Mouse (Mus musculus) embryonic facial prominence, embryonic 10.5 days (tissue): ENCODE results near the gene Zfp704. TPM values are rescaled to one million over a fixed set of nuclear protein-coding genes. Genes with fewer than 3 reads are reported as not detected.

Experiments
- DNase-seq: peaks from one replicate; pipeline ENCODE4 v3.0.0-alpha.2; 2017; ENCODE audit warnings: low spot score
- H3K27ac ChIP-seq: fragments of 300-500 bp; sonication (generic); replicated peaks from 2 replicates; pipeline ENCODE4 v1.5.1; 2016; ENCODE audit warnings: mild to moderate bottlenecking
- H3K27me3 ChIP-seq: fragments of 300-500 bp; sonication (generic); replicated peaks from 2 replicates; pipeline ENCODE4 v1.6.1; 2016; ENCODE audit warnings: low read depth, mild to moderate bottlenecking; ENCODE audit not compliant: poor library complexity, severe bottlenecking
- H3K36me3 ChIP-seq: fragments of 300-500 bp; sonication (generic); replicated peaks from 2 replicates; pipeline ENCODE4 v1.6.1; 2016; ENCODE audit warnings: mild to moderate bottlenecking, moderate library complexity
- H3K4me1 ChIP-seq: fragments of 300-500 bp; sonication (generic); 2 replicates; pipeline ENCODE4 v1.6.1; 2016
- H3K4me3 ChIP-seq: fragments of 300-500 bp; sonication (generic); 2 replicates; pipeline ENCODE4 v1.5.1; 2016; ENCODE audit warnings: mild to moderate bottlenecking, moderate library complexity
- H3K9me3 ChIP-seq: fragments of 300-500 bp; sonication (generic); 2 replicates; pipeline ENCODE4 v1.6.1; 2016; ENCODE audit warnings: mild to moderate bottlenecking
- WGBS: fragments of 180-500 bp; shearing (Covaris S2); methylation state at CpG from one replicate; pipeline ENCODE4 v1.1.7; 2016; 5-methylcytosine and 5-hydroxymethylcytosine counted together
- polyA plus RNA-seq: library from polyadenylated mRNA; unstranded; fragments of >200 nt; fragmentation: Nextera tagmentation; extraction: Ambion mirVana; gene quantifications from 2 replicates; pipeline ENCODE4 v1.2.1, GENCODE M21; 2016

Gene Zfp704
- polyA plus RNA-seq, 1 experiment from 2014 or later = 7.4 TPM

DNA sequence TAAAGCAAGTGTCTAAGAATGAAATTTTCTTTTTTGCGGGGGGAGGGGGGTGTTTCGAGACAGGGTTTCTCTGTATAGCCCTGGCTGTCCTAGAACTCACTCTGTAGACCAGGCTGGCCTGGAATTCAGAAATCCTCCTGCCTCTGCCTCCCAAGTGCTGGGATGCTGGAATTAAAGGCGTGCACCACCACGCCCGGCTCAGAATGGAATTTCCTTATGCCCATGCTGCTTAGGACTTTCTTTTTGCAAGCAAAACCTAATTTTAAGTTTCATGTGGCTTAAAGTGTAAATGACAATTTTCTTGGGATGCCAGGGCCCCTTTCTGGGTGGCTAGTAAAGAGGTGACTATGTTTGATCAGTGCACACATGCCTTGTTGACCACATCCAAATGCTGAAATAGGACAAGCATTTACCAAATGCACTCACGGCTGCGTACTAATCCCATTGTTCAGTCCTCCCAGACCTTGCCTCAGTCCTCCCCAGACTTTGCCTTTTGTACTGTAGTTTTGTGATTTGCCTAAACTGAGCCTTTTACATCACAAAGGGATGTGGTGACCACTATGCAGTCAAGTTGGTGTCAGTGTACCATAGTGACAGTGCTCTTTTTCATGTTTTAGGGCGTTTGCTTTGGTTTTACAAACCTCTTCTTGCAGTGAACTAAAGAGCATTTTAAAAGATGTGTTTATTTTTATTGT, 18.3 kb downstream of the Zfp704 start:
- 96% methylated on average over 8 of the region's 8 CpGs for WGBS
- Histone ChIP-seq H3K4me3 (no peak overlapping the region), H3K36me3 (no peaks in the 10 kb centered on the region; the same call in 1 of the 2 replicates), H3K9me3 (0 out of 2 replicates have a peak, but pooled peaks cover 3% of the 10 kb centered on the region), H3K27me3 (no peaks in the 10 kb centered on the region), H3K27ac (no peak overlapping the region), H3K4me1 (peaks cover 20% of the 10 kb centered on the region)
- no peak for DNase-seq

DNA sequence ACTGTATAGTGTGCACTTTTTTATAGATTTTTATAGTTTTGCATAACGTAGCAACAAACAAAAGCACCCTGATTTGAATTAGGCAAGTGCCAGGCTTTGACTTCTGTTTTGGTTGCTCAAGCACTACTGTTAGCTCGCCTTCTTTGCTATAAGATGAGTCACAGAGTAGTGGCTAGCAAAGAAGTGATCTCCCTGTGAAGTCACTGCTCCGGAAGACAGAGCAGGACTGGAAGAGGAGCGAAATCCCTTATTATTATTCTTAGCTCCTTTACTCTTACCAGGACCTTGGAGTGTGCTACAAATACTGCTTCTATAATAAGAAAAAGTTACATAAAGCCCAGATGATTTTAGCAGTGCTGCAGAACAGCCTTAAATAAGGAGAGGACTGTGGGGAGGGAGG, 21.2 kb downstream of the Zfp704 start:
- 92% methylated on average over 4 of the region's 4 CpGs for WGBS
- H3K4me3 ChIP-seq = no peak overlapping the region
- peaks cover 15% of the 10 kb centered on the region for H3K4me1 ChIP-seq
- no peak for DNase-seq
- no peaks in the 10 kb centered on the region; the same call in 1 of the 2 replicates for H3K36me3 ChIP-seq
- H3K9me3 ChIP-seq = 0 out of 2 replicates have a peak, but pooled peaks cover 3% of the 10 kb centered on the region
- no peaks in the 10 kb centered on the region for H3K27me3 ChIP-seq
- H3K27ac ChIP-seq = no peak overlapping the region

DNA sequence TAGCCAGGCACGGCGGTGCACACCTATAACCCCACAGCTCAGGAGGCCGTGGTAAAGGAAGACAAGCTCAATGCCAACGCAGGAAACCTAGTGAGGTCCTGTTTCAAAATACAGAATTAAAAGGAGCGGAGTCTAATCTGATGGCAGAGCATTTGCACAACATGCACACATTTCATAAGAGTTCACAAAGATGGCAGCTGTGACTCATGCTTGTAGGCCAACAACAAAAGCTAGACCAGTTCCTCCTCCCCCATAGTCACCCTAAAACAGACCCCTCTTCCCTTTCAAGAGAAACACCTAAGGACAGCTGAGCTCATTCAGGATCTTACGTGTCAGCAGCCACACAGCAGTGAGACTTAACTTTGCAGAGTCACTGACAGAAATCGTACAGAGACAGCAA, 22.6 kb downstream of the Zfp704 start:
- DNase-seq = no peak
- Histone ChIP-seq H3K4me3 (no peak overlapping the region), H3K9me3 (0 out of 2 replicates have a peak, but pooled peaks cover 3% of the 10 kb centered on the region), H3K4me1 (peaks cover 12% of the 10 kb centered on the region), H3K36me3 (no peaks in the 10 kb centered on the region; the same call in 1 of the 2 replicates), H3K27me3 (no peaks in the 10 kb centered on the region), H3K27ac (no peak overlapping the region)
- 94% methylated on average over 7 of the region's 7 CpGs for WGBS

DNA sequence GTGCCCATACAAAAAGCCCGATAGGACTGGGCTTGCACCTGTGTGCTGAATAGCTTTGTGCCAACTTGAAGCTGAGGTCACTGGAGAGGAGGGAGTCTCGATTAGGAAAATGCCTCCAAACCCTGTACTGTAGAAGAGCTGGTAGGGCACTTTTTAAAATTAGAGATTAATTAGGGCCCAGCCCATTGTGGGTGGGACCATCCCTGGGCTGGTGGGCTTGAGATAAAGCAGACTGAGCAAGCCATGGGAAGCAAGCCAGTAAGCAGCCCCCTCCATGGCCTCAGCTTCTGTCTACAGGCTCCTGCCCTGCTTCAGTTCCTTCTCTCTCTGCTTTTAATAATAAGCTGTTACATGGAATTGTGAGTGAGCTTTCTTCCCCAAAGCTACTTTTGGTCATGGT, 26.4 kb downstream of the Zfp704 start:
- DNase-seq = no peak
- peaks cover 13% of the 10 kb centered on the region for H3K4me1 ChIP-seq
- H3K9me3 ChIP-seq = 0 out of 2 replicates have a peak, but pooled peaks cover 3% of the 10 kb centered on the region
- H3K36me3 ChIP-seq = no peaks in the 10 kb centered on the region; the same call in 1 of the 2 replicates
- WGBS = 83% methylated on average over 2 of the region's 2 CpGs
- no peak overlapping the region for H3K27ac ChIP-seq
- H3K4me3 ChIP-seq = no peak overlapping the region
- no peaks in the 10 kb centered on the region for H3K27me3 ChIP-seq

DNA sequence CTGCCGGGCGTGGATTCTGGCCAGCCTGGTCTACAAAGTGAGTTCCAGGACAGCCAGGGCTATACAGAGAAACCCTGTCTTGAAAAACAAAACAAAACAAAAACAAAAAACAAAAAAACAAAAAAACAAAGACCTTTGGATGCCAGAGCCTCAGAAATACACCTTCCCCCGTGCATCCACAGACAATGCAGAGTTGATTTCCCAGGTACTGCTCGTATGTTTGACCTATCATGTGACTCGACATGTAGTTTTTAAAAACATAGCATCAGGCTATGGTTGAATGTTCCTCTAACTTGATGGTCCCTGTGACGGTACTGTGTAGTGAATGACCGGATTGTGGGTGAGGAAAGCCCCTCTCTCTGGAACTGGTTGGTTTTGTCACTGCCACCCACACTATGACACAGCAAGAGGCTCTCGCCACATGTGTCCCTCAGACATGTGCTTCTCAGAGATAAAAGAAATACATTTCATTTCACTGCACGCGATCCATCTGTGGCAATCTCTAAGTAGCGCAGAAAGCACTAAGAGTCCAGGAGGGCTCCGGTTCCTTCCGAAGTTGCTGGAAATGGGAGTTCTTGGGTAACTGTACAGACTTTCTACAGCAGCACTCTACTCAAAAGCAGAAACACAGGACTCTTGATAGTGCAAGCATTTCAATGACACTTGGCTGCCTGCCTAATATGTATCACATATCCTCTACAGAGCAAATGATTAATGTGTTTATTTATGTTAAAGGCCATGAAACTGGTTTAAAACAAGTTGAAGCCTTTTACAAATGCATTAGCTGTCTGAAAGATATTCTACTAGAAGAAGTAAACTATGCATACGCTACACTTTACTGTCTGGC, 28.7 kb downstream of the Zfp704 start:
- no peaks in the 10 kb centered on the region for H3K9me3 ChIP-seq
- peaks cover 31% of the 10 kb centered on the region for H3K4me1 ChIP-seq
- H3K27me3 ChIP-seq = no peaks in the 10 kb centered on the region
- 95% methylated on average over 14 of the region's 14 CpGs for WGBS
- H3K27ac ChIP-seq = no peak overlapping the region
- no peak overlapping the region for H3K4me3 ChIP-seq
- no peaks in the 10 kb centered on the region for H3K36me3 ChIP-seq
- DNase-seq = no peak

DNA sequence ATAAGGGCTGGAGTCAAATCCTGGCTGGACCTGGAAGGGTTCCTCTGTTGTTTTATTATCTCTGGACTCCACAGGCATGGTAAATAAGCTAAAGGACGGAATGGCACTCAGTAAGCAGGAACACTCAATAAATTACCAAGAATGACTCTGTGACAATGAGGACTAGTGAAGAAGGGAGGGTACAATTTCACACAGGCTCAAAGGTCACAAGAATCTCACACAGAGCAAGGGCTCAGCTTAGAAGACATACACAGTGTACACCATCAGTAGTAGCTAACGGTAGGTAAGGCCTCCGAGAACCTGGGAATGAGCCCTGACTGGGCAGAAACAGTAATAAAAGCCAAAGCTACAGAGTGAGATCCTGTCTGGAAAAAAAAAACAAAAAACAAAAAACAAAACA, 29.8 kb downstream of the Zfp704 start:
- H3K27ac ChIP-seq = no peak overlapping the region
- H3K27me3 ChIP-seq = no peaks in the 10 kb centered on the region
- H3K4me1 ChIP-seq = peaks cover 42% of the 10 kb centered on the region
- H3K9me3 ChIP-seq = no peaks in the 10 kb centered on the region
- H3K36me3 ChIP-seq = no peaks in the 10 kb centered on the region
- WGBS = 85% methylated on average over 3 of the region's 3 CpGs
- DNase-seq = no peak
- no peak overlapping the region for H3K4me3 ChIP-seq

DNA sequence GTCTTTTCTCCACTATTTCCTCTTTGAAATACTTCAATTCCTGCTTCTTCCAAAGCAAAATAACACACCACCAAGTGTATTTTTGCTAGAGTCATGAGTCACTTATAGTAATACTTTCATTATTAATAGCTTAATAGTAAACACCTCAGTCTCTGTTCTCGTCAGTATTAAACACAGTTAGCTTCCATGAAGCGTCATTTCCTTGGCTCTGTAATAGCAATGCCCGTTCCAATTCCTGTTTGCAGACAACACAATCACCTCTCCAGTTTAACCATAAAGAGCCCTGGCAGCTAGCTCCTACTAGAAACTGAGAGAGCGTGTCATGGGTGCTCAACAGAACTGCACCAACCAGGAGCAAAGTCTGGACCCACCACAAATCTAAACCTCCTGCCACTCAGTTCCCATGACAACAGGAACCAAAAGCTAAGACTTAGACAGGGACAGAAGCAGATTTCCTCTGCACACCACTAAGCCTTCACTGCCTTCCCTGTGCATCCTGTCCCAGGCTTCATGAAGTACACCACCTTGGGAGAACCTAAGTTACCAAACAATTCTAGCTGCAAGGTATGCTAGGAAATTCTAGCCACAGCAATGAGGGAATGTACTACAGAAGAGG, 30.7 kb downstream of the Zfp704 start:
- no peaks in the 10 kb centered on the region for H3K27me3 ChIP-seq
- H3K36me3 ChIP-seq = no peaks in the 10 kb centered on the region
- DNase-seq = no peak
- H3K9me3 ChIP-seq = no peaks in the 10 kb centered on the region
- no peak overlapping the region for H3K27ac ChIP-seq
- WGBS = 86% methylated on average over 4 of the region's 4 CpGs
- H3K4me3 ChIP-seq = no peak overlapping the region
- peaks cover 48% of the 10 kb centered on the region for H3K4me1 ChIP-seq

DNA sequence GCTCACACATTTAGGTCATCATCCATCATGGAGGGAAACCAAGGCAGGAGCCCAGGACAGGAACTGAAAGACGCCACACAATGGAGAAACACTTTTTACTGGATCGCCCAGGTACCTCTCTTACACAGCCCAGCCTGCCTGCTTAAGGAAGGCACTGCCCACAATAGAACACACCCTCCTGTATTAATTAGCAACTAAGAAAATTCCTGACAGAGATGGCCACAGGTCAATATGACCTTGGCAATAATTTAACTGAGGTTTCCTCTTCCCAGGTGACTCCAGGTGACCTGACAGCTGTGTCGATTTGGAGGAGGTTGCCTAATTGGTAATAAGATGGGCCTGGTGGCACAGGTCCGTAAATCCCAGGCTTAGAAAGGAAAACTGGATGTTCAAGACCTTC, 33.0 kb downstream of the Zfp704 start:
- no peaks in the 10 kb centered on the region for H3K36me3 ChIP-seq
- H3K4me3 ChIP-seq = no peak overlapping the region
- no peaks in the 10 kb centered on the region for H3K9me3 ChIP-seq
- no peak for DNase-seq
- WGBS = 83% methylated on average over 4 of the region's 4 CpGs
- H3K27me3 ChIP-seq = no peaks in the 10 kb centered on the region
- peaks cover 49% of the 10 kb centered on the region for H3K4me1 ChIP-seq
- no peak overlapping the region for H3K27ac ChIP-seq

DNA sequence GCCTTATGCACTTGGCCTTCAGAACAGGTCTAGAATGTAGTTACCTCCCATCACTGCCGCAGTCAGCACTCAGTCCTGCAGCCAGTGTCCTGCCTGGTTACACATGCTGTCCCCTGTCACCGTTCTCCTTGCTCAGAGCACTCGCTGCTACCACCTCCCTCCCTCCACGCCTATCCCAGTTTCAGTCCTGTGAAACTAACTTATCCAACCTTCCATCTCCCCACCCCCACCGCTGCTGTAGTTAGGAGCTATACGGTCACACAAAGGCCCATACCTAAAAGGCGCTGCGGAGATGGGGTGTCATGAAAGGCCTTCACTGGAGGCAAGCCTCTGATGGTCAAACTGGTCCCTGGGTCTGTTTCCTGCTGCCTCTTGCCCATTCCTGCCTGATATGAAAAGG, 35.6 kb downstream of the Zfp704 start:
- Histone ChIP-seq H3K27ac (no peak overlapping the region), H3K9me3 (0 out of 2 replicates have a peak, but pooled peaks cover 2% of the 10 kb centered on the region), H3K36me3 (no peaks in the 10 kb centered on the region), H3K4me3 (no peak overlapping the region), H3K27me3 (no peaks in the 10 kb centered on the region), H3K4me1 (peaks cover 46% of the 10 kb centered on the region)
- DNase-seq = no peak
- WGBS = 64% methylated on average over 8 of the region's 8 CpGs

DNA sequence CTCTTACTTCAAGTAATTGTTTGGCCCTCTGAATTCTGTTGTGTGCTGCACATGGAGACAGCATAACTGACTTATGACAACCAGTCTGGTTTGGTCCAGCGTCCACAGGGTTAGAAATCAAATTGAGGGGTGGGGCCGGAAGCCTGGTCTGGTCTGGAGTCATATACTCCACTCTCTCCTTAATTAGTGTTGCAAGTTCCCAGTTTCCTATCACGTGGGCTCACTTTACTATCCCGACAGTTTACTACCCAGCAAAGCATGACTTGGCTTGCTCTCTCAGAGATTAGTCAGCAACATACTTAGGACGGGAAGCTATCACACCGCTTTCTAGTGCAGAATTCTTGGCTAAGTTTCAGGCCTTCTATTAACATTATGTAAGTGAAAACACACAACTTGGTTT, 36.3 kb downstream of the Zfp704 start:
- WGBS = 72% methylated on average over 6 of the region's 6 CpGs
- Histone ChIP-seq H3K4me1 (peaks cover 44% of the 10 kb centered on the region), H3K9me3 (0 out of 2 replicates have a peak, but pooled peaks cover 2% of the 10 kb centered on the region), H3K36me3 (no peaks in the 10 kb centered on the region), H3K27ac (no peak overlapping the region), H3K4me3 (no peak overlapping the region), H3K27me3 (no peaks in the 10 kb centered on the region)
- DNase-seq = peak; percentile 35

DNA sequence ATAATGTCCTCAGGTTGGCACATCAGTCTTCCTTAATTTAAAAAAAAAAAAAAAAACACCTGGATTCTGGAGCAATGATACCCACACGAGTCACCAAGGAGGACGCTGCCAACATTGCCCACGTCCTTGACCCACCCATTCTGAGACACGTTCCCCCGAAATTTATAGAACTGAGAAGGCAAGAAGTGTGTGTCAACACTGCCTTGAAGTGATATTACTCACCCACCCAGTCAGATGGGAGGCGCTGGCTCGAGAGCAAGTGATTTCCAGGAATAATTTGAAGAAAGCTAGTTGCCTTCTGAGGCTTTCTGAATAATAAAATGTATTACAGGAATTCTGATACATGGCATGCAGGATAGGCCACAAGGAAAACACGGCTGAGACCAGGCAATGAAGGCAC, 37.6 kb downstream of the Zfp704 start:
- H3K4me1 ChIP-seq = peaks cover 46% of the 10 kb centered on the region
- H3K36me3 ChIP-seq = no peaks in the 10 kb centered on the region
- H3K27ac ChIP-seq = no peak overlapping the region
- WGBS = 92% methylated on average over 8 of the region's 8 CpGs
- no peak for DNase-seq
- H3K4me3 ChIP-seq = no peak overlapping the region
- no peaks in the 10 kb centered on the region for H3K27me3 ChIP-seq
- H3K9me3 ChIP-seq = 0 out of 2 replicates have a peak, but pooled peaks cover 2% of the 10 kb centered on the region

DNA sequence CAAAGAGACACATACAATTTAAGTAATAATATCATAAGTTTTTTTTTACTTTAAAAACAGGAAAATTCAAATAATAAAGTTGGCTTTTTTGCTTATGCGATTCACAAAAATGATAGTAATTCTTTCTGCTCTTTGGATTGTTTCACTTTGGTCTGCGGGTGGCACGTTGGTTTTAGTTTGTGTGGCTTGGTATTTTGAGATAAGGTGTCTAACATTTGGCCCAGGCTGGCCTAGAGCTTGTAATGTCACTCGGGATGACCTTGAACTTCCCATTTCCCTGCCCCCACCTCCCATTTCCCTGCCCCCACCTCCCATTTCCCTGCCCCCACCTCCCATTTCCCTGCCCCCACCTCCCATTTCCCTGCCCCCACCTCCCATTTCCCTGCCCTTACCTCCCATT, 39.1 kb downstream of the Zfp704 start:
- no peak for DNase-seq
- H3K27me3 ChIP-seq = no peaks in the 10 kb centered on the region
- 0 out of 2 replicates have a peak, but pooled peaks cover 2% of the 10 kb centered on the region for H3K9me3 ChIP-seq
- H3K27ac ChIP-seq = no peak overlapping the region
- H3K36me3 ChIP-seq = no peaks in the 10 kb centered on the region
- H3K4me1 ChIP-seq = peaks cover 31% of the 10 kb centered on the region
- WGBS = 91% methylated on average over 4 of the region's 4 CpGs
- H3K4me3 ChIP-seq = no peak overlapping the region
